Mouse (Mus musculus) embryonic facial prominence, embryonic 12.5 days (tissue): Measurements from ENCODE around the gene Slc31a1. TPM values are rescaled to one million over a fixed set of nuclear protein-coding genes. Genes with fewer than 3 reads are reported as not detected.

Experiments used
- ATAC-seq: fragments of 200-750 bp; cut with Nextera tagmentation; 2 replicates; pipeline ENCODE4 v1.8.0; 2017; ENCODE audit not compliant: insufficient number of reproducible peaks, insufficient read depth, low FRiP score, low TSS enrichment
- H3K27ac ChIP-seq: fragments of 300-500 bp; sonication (generic); 2 replicates; pipeline ENCODE4 v1.5.1; 2016; ENCODE audit warnings: mild to moderate bottlenecking
- H3K27me3 ChIP-seq: fragments of 300-500 bp; sonication (generic); 2 replicates; pipeline ENCODE4 v1.6.1; 2016; ENCODE audit warnings: mild to moderate bottlenecking, moderate library complexity
- H3K36me3 ChIP-seq: fragments of 300-500 bp; sonication (generic); 2 replicates; pipeline ENCODE4 v1.6.1; 2016; ENCODE audit warnings: mild to moderate bottlenecking
- H3K4me1 ChIP-seq: fragments of 300-500 bp; sonication (generic); 2 replicates; pipeline ENCODE4 v1.6.1; 2016
- H3K4me2 ChIP-seq: fragments of 300-500 bp; sonication (generic); replicated peaks from 2 replicates; pipeline ENCODE4 v1.6.1; 2016; ENCODE audit warnings: mild to moderate bottlenecking, moderate library complexity
- H3K4me3 ChIP-seq: fragments of 300-500 bp; sonication (generic); 2 replicates; pipeline ENCODE4 v1.5.1; 2016; ENCODE audit warnings: mild to moderate bottlenecking
- H3K9ac ChIP-seq: fragments of 300-500 bp; sonication (generic); 2 replicates; pipeline ENCODE4 v1.6.1; 2016; ENCODE audit warnings: mild to moderate bottlenecking, moderate library complexity
- H3K9me3 ChIP-seq: fragments of 300-500 bp; sonication (generic); 2 replicates; pipeline ENCODE4 v1.6.1; 2016; ENCODE audit warnings: mild to moderate bottlenecking, moderate library complexity
- WGBS: fragments of 180-500 bp; shearing (Covaris S2); methylation state at CpG from one replicate; pipeline ENCODE4 v1.1.7; 2016; 5-methylcytosine and 5-hydroxymethylcytosine counted together
- polyA plus RNA-seq: library from polyadenylated mRNA; unstranded; fragments of >200 nt; fragmentation: Nextera tagmentation; extraction: Ambion mirVana; gene quantifications from 2 replicates; pipeline ENCODE4 v1.2.1, GENCODE M21; 2016

The Slc31a1 gene
- polyA plus RNA-seq, 1 experiment from 2014 or later: 44.8 TPM

DNA sequence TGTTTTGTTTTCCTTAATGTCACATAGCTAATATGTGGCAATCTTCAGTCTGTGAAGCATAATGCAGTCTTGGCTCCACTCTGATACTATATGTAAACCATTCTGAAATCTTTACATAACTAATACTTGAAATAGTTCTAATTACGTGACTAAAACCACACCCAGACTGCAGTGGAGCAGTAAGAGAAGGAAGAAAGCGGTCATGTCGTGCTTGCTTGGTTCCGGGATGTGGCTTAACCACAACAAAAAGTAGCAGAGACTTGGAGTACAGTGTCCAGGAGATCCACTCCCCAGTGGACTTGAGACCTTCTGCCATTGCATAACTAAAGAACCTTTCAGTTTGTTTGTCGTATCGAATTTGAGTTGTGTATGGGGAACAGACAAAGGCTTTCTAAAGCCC is 7.1 kb downstream of the Slc31a1 start:
- Histone ChIP-seq H3K9me3 (no peaks in the 10 kb centered on the region), H3K36me3 (no peaks in the 10 kb centered on the region), H3K9ac (no peak overlapping the region), H3K27ac (no peak overlapping the region), H3K4me1 (no peaks in the 10 kb centered on the region), H3K4me3 (no peak overlapping the region), H3K27me3 (no peaks in the 10 kb centered on the region), H3K4me2 (no peak overlapping the region)
- no peak for ATAC-seq
- WGBS: 88% methylated on average over 6 of the region's 6 CpGs

DNA sequence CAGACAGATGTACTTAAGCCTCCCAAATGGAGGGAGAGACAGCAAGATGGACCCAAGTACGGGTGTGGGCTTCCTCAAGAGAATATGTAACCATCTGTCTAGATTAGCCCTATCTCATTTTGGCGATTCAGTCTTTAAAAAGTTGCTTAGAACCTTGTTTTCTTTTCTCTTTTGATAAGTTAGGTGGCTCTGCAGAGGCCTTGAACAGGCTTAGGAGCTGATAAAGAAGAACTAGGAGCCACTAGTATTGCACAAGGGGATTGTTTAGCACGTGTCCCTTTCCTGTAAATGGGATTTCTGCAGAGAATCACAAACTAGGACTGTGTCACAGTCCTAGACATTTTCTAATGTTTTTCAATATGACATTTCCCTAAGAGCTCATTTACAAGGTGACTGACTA is 8.6 kb downstream of the Slc31a1 start:
- no peak overlapping the region for H3K4me2 ChIP-seq
- WGBS: 86% methylated on average over 3 of the region's 3 CpGs
- ATAC-seq: no peak
- no peak overlapping the region for H3K27ac ChIP-seq
- no peaks in the 10 kb centered on the region for H3K27me3 ChIP-seq
- H3K4me3 ChIP-seq: no peak overlapping the region
- H3K9me3 ChIP-seq: no peaks in the 10 kb centered on the region
- H3K4me1 ChIP-seq: no peaks in the 10 kb centered on the region
- no peak overlapping the region for H3K9ac ChIP-seq
- no peaks in the 10 kb centered on the region for H3K36me3 ChIP-seq

DNA sequence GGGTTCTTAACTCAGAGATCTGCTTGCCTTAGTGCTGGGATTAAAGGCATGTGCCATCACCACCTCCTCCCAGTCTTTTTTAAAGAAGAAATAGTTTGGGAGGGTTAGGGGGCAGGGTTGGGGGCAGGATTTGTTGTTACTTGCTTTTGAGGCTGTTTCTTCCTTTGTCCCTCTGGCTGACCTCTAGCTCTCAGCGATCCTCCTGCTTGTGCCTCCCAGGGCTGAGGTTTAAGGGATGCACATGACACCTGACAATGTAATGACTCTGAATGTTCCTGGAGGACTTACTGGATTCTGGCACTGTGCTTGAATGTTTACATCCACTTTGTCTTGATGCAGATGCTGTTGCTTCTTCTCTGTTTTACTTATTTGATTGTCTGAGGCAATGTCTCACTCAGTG is 11.9 kb downstream of the Slc31a1 start:
- H3K4me2 ChIP-seq: no peak overlapping the region
- 36% methylated on average over 1 of the region's 1 CpGs for WGBS
- no peak overlapping the region for H3K4me3 ChIP-seq
- no peak for ATAC-seq
- H3K27ac ChIP-seq: no peak overlapping the region
- no peaks in the 10 kb centered on the region for H3K4me1 ChIP-seq
- no peaks in the 10 kb centered on the region for H3K27me3 ChIP-seq
- no peak overlapping the region for H3K9ac ChIP-seq
- H3K9me3 ChIP-seq: no peaks in the 10 kb centered on the region
- H3K36me3 ChIP-seq: no peaks in the 10 kb centered on the region

DNA sequence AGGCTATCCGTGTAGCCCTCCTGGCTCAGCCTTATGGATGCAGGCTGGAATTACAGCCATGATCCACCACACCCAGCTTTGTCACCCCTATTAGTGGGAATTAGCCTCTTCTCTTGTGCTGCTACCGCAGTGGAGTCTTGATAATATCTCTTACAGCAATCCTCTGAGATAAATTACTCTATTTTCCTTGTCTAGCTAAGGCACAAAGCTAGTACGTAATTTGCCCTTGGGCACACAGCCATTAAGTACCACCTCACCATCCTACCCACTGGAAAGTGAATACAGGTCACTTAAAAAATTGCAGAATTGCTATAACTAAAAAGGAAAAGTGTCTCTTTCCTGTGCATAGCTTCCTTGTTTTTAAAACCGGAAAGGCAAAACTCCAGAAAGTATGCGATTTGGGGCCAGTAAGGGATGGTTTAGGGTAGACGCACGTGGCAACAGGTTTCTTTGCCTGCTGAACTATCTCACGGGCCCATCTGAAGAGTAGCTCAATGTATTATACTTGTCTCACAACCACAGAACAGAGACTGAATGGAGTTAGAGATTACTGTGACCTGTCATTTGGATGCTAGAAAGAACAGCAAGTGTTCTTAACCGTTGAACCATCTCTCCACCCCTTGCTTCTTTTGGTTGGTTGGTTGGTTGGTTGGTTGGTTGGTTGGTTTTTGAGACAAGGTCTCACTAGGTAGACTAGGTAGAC is 12.4 kb downstream of the Slc31a1 start:
- Histone ChIP-seq H3K36me3 (no peaks in the 10 kb centered on the region), H3K9me3 (no peaks in the 10 kb centered on the region), H3K4me1 (no peaks in the 10 kb centered on the region), H3K9ac (no peak overlapping the region), H3K27ac (no peak overlapping the region), H3K27me3 (no peaks in the 10 kb centered on the region), H3K4me2 (no peak overlapping the region), H3K4me3 (no peak overlapping the region)
- no peak for ATAC-seq
- 84% methylated on average over 9 of the region's 9 CpGs for WGBS

DNA sequence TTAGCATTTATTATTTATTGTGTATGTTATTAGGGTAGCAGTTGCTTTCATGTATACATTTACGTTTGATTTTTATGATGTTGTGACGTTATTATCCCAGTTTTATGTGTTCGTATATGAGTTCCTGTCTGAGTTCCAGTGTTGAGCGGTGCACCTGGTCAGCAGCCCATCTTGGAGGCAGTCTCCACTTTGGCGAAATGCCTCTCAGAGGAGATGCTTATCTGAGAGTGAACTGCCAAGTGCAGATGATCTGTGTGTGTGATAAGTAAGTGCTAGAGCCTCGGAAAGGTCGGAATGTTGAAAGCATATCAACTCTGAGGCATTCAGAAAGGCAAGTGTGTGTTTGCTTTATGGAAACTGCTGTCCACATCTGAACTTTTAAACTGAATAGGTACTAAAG is 13.1 kb downstream of the Slc31a1 start:
- H3K4me2 ChIP-seq: no peak overlapping the region
- H3K27ac ChIP-seq: no peak overlapping the region
- 79% methylated on average over 7 of the region's 7 CpGs for WGBS
- no peaks in the 10 kb centered on the region for H3K9me3 ChIP-seq
- H3K9ac ChIP-seq: no peak overlapping the region
- no peaks in the 10 kb centered on the region for H3K4me1 ChIP-seq
- no peak for ATAC-seq
- H3K4me3 ChIP-seq: no peak overlapping the region
- no peaks in the 10 kb centered on the region for H3K27me3 ChIP-seq
- H3K36me3 ChIP-seq: no peaks in the 10 kb centered on the region

DNA sequence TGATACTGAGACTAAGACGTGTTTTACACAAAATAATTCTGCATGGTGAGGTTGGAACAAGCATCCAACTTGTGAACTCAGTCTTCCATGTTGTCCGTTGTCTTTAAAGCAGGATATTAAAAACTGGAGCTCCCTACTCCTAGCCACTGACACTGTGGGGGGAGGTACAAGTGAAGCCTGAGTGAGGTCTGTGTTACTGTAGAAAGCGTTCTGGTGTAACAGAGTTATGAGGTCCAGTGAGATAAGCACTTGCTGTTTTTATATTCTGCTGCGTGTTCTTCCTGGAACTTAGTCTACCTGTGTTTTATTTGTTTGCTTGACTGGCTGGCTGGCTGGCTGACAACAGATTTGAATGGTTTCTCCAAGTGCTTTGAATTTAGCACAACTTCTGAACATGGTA is 13.8 kb downstream of the Slc31a1 start:
- Histone ChIP-seq H3K4me1 (no peaks in the 10 kb centered on the region), H3K9ac (no peak overlapping the region)
- WGBS: 86% methylated on average over 4 of the region's 4 CpGs

DNA sequence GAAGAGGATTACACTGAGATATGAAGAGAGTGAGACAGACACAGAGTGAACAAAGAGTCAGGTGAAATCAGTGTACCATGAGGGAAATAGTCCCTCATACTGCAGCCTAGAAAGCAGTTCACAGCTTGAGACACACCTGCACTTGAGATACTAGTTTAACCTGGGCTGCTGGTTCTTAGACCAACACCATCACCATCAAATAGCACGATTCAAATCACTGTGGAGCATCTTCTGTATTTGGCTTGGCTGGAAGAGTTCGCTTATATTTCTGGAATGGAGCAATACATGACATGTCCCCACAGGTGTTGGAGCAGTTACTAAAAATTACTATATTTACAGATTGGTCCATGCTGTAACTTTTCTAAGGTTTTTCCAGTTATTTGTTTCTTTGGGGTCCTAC is 15.6 kb downstream of the Slc31a1 start:
- no peak overlapping the region for H3K4me2 ChIP-seq
- no peak overlapping the region for H3K4me3 ChIP-seq
- no peaks in the 10 kb centered on the region for H3K27me3 ChIP-seq
- WGBS: 78% methylated on average over 2 of the region's 2 CpGs
- no peaks in the 10 kb centered on the region for H3K36me3 ChIP-seq
- H3K4me1 ChIP-seq: no peaks in the 10 kb centered on the region
- H3K9ac ChIP-seq: no peak overlapping the region
- no peaks in the 10 kb centered on the region for H3K9me3 ChIP-seq
- no peak overlapping the region for H3K27ac ChIP-seq
- ATAC-seq: no peak

More for the DNA sequence above, 13.8 kb downstream of the Slc31a1 start:
- H3K36me3 ChIP-seq: no peaks in the 10 kb centered on the region
- H3K4me2 ChIP-seq: no peak overlapping the region
- H3K27ac ChIP-seq: no peak overlapping the region
- no peaks in the 10 kb centered on the region for H3K9me3 ChIP-seq
- no peak overlapping the region for H3K4me3 ChIP-seq
- H3K27me3 ChIP-seq: no peaks in the 10 kb centered on the region
- ATAC-seq: no peak

DNA sequence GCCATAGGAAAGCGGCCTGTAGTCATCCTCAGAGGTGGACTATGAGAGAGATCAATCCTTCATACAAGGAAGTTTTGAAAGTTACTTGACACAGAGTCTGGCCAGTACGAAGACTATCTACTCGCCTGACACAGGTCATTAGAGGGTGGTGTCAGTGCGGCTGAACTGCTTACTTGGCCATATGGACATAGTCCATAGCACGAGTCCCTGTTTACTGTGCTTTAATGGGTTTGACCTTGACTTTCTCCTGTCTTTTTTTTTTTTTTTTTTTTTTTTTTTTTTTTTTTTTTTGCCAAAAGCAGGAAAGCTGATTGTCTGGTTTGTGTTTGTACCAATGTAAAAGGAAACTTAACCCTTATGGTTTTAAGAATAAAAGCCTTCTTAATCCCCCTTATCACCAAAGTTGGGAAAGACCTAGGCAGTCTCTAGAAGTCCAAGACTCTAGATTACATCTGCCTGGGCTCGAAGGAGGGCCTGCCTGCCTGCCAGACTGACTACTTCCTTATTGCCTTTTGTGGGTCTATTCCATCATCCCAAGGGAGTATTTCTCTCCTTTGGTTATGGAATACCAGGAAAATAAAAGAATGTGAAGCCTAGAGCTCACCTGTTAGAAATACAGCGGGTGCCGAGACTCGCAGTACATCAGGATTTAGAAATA is 19.3 kb downstream of the Slc31a1 start:
- Histone ChIP-seq H3K9ac (no peak overlapping the region), H3K4me1 (no peaks in the 10 kb centered on the region), H3K36me3 (no peaks in the 10 kb centered on the region), H3K27ac (no peak overlapping the region), H3K4me3 (no peak overlapping the region), H3K9me3 (no peaks in the 10 kb centered on the region), H3K27me3 (no peaks in the 10 kb centered on the region), H3K4me2 (no peak overlapping the region)
- no peak for ATAC-seq
- WGBS: 81% methylated on average over 9 of the region's 9 CpGs

DNA sequence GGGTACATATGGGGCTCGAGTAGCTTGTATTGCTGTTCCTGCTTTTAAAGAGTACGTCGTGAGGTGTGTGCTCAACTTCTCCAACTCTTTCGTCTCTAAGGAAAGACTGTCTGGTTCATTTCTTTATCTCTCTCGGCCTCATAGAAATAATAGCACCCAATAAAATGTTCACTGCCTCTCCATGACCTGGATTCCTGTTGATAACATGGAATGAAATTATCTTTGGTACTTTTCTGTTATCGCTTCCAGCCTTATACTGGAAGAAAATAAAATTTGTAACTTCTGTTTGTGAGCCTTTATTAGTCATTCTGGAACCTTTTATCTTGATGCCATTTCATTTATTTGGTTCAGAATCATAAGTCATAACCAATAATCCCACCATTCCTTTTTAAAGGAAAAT is 22.7 kb downstream of the Slc31a1 start:
- ATAC-seq: no peak
- Histone ChIP-seq H3K27ac (no peak overlapping the region), H3K27me3 (no peaks in the 10 kb centered on the region), H3K4me1 (no peaks in the 10 kb centered on the region), H3K4me3 (no peak overlapping the region), H3K9me3 (no peaks in the 10 kb centered on the region), H3K36me3 (peaks cover 14% of the 10 kb centered on the region), H3K4me2 (no peak overlapping the region), H3K9ac (no peak overlapping the region)
- WGBS: 93% methylated on average over 6 of the region's 6 CpGs

DNA sequence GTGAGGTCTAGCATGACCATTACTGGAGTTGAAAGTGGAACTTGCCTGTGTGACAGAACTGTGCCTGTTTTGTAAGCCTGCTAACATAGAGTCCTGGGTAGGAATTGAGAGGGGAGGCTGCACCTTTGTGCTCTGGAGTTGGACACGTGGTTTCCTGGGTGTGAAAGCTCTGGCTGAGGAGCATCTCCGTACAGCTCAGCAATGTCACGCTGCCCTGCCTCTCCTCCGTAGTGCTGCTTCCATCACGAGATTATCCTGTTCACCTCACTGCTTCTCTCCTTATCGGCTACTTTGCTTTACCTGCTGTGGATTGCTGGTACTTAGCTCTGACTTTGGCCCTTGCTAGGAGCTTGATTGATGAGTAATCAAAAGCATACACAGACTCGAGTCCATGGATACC is 23.2 kb downstream of the Slc31a1 start:
- Histone ChIP-seq H3K36me3 (peaks cover 19% of the 10 kb centered on the region), H3K9ac (no peak overlapping the region), H3K27me3 (no peaks in the 10 kb centered on the region), H3K9me3 (no peaks in the 10 kb centered on the region), H3K4me2 (no peak overlapping the region), H3K4me1 (no peaks in the 10 kb centered on the region), H3K27ac (no peak overlapping the region), H3K4me3 (no peak overlapping the region)
- no peak for ATAC-seq
- WGBS: 84% methylated on average over 7 of the region's 7 CpGs

DNA sequence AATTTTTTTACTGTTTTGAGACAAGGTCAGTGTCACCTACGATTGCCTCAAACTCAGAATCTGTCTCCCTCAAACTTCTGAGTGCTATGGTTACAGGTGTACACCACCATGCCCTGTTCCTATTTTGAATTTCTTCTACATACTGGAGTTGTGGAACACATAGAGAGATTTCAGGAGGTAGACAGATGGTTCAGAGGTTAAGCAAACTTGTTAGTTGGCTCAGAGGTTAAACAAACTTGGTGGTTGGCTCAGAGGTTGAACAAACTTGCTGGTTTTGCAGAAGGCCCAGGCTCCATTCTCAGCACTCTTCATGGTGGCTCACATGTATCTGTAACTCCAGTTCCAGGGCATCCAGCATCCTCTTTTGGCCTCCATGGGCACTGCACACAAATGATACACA is 23.6 kb downstream of the Slc31a1 start:
- H3K27me3 ChIP-seq: no peaks in the 10 kb centered on the region
- no peak for ATAC-seq
- H3K9ac ChIP-seq: no peak overlapping the region
- no peaks in the 10 kb centered on the region for H3K9me3 ChIP-seq
- no peak overlapping the region for H3K27ac ChIP-seq
- H3K4me1 ChIP-seq: no peaks in the 10 kb centered on the region
- no peak overlapping the region for H3K4me3 ChIP-seq
- WGBS: 82% methylated on average over 1 of the region's 1 CpGs
- H3K4me2 ChIP-seq: no peak overlapping the region
- H3K36me3 ChIP-seq: peaks cover 19% of the 10 kb centered on the region

DNA sequence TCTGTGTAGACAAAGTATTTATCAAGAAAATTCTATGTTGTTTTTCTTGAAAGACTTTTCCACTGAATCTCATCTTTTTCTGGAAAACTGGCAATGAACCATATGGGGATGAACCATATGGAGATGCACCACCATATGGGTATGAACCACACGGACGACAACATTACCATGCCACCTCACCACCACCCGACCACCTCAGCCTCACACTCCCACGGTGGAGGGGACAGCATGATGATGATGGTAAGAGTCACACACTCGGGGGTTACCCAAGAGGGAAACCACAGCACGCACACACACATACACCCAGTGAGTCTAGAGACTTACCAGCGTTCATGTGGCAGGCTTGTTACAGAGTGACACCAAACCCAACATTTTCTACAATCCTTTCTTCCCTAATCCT is 24.9 kb downstream of the Slc31a1 start:
- Histone ChIP-seq H3K9me3 (no peaks in the 10 kb centered on the region), H3K27me3 (no peaks in the 10 kb centered on the region), H3K27ac (no peak overlapping the region), H3K36me3 (peaks cover 28% of the 10 kb centered on the region), H3K9ac (no peak overlapping the region), H3K4me1 (no peaks in the 10 kb centered on the region), H3K4me2 (no peak overlapping the region), H3K4me3 (no peak overlapping the region)
- WGBS: 88% methylated on average over 7 of the region's 7 CpGs
- no peak for ATAC-seq
